Mouse (Mus musculus) G1E (cell line): ENCODE measurements at regions not wholly inside any gene's neighbourhood (a gene's known extent, or its start where the extent isn't known, plus 50 kb on each side); places are given as distances from the start of the nearest gene placed in this dataset.

Experiments
- CTCF ChIP-seq: IDR thresholded peaks from 2 replicates; pipeline ENCODE4 v1.5.1; 2012; ENCODE audit warnings: low read depth, low read length, inconsistent platforms, mixed read lengths
- GATA1 ChIP-seq: IDR thresholded peaks from 2 replicates; pipeline ENCODE4 v1.6.1; 2012; ENCODE audit warnings: borderline replicate concordance, low read length, inconsistent platforms, mixed read lengths
- POLR2AphosphoS5 ChIP-seq: IDR thresholded peaks from 2 replicates; pipeline ENCODE4 v1.6.1; 2012; ENCODE audit warnings: low read depth, low read length, inconsistent platforms; ENCODE audit not compliant: insufficient replicate concordance

- no peak for TF ChIP-seq CTCF
- TF ChIP-seq POLR2AphosphoS5: no peak
- TF ChIP-seq GATA1: no peak
Observed at GRCm38 (mm10) chr3:50652265-50652664, 208.9 kb upstream of the Slc7a11 start.
